Mouse (Mus musculus) T-cell, adult 66 days (primary cell): ENCODE measurements around the gene Mrgprb4. TPM values are rescaled to one million over a fixed set of nuclear protein-coding genes. Genes with fewer than 3 reads are reported as not detected.

ENCODE experiments used
- total RNA-seq, 2 experiments: library from RNA; stranded (reverse); gene quantifications; 3 replicates in 1 of 2; 4 replicates in 1 of 2; pipeline ENCODE4 v1.2.4; 2023

Mrgprb4 gene
- total RNA-seq, result not detected

GRCm38 (mm10) chr7:48199188-48199587, at the start of gene Mrgprb4:
Gene Mrgprb4, minus strand, starts transcription at chr7:48199288.

GRCm38 (mm10) chr7:48168919-48169318, 30.2 kb downstream of the Mrgprb4 start, which contains the start of gene Mrgprb5:
Gene Mrgprb5, minus strand, starts transcription at chr7:48169019.

Other genes starting within 250 kb of the Mrgprb4 start
- gene Mrgpra4, start 217.2 kb downstream of the Mrgprb4 start, total RNA-seq, result not detected
- not detected for gene Mrgprx1, start 171.7 kb downstream of the Mrgprb4 start, total RNA-seq
- gene Mrgprb5, start 30.3 kb downstream of the Mrgprb4 start, total RNA-seq, result not detected
- not detected for gene Mrgprb8, start 189.2 kb upstream of the Mrgprb4 start, total RNA-seq